Comparison of ENCODE assay signal across 14 mouse cellular contexts in the genomic region with DNA sequence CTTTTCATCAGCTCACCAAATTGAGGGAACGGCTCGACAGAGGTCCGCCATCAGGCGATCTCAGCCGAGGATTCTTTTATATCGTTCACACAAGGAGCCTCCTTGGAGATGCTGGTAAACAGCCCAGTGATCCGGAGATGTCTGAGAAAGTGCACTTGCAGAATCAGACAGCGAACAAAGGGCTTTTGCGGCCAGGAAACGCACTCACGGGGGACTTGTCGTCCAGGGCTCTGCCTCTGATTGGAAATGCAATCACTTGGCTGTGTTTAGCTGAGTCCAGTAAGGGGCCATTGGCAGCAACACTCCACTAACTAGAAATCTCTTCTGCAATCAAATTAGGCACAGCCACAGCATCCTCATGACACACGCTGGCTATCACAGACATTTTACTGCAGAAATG.
DNase-seq lines count a peak whose midpoint lies in the region; ATAC-seq and TF ChIP-seq lines count a peak whose summit lies in the region.
"Had no signal": no experiment of that assay in that cellular context is flagged by ENCODE, and none has a peak within 500 bp of the region (broad histone marks: within the 10 kb centered on the region; RNA-seq: fewer than 3 reads in every experiment).

No protein-coding gene starts in this region.

- H3K27me3 ChIP-seq in forebrain, embryonic 12.5 days, result 0 out of 2 replicates have a peak, but pooled peaks cover 11% of the 10 kb centered on the region
- peaks cover 4% of the 10 kb centered on the region for H3K27me3 ChIP-seq in forebrain, embryonic 10.5 days (ENCODE audit: poor library complexity, severe bottlenecking)
- no peaks in the 10 kb centered on the region for H3K27me3 ChIP-seq in forebrain, embryonic 16.5 days (replicated peaks; ENCODE audit: control insufficient read depth, insufficient read depth, low read length)
- H3K27me3 ChIP-seq in midbrain, embryonic 14.5 days (ENCODE audit: control insufficient read depth, insufficient read depth, low read length), result no peaks in the 10 kb centered on the region
- H3K27me3 ChIP-seq in lung, postnatal 0 days (replicated peaks; ENCODE audit: insufficient read depth, low read length), result no peaks in the 10 kb centered on the region

- peaks cover 16% of the 10 kb centered on the region for H3K4me1 ChIP-seq in forebrain, embryonic 12.5 days
- peaks cover 19% of the 10 kb centered on the region for H3K4me1 ChIP-seq in forebrain, embryonic 10.5 days
- H3K4me1 ChIP-seq in forebrain, embryonic 16.5 days (replicated peaks; ENCODE audit: control insufficient read depth, insufficient read depth, low read length), result peaks cover 15% of the 10 kb centered on the region
- peaks cover 19% of the 10 kb centered on the region; the same call in 1 of the 2 replicates for H3K4me1 ChIP-seq in midbrain, embryonic 14.5 days (ENCODE audit: control insufficient read depth, insufficient read depth, low read length)
- H3K4me1 ChIP-seq in lung, postnatal 0 days (ENCODE audit: insufficient read depth, low read depth, low read length), result no peaks in the 10 kb centered on the region
- H3K4me1 ChIP-seq: kidney, embryonic 15.5 days had no signal

- H3K4me2 ChIP-seq in forebrain, embryonic 12.5 days, result 0 out of 2 replicates have a peak overlapping the region, but pooled peaks have one; percentile 15
- H3K4me2 ChIP-seq in forebrain, embryonic 16.5 days (ENCODE audit: low read length), result peak overlapping the region; percentile 36
- peak overlapping the region; percentile 33 for H3K4me2 ChIP-seq in midbrain, embryonic 14.5 days (ENCODE audit: low read length)
- H3K4me2 ChIP-seq in lung, postnatal 0 days (replicated peaks; ENCODE audit: low read depth, low read length), result no peak overlapping the region
- H3K4me2 ChIP-seq: kidney, embryonic 15.5 days had no signal

- TF ChIP-seq CTCF in lung, postnatal 0 days (IDR thresholded peaks at IDR 0.05), result no peak

- no peaks in the 10 kb centered on the region for H3K36me3 ChIP-seq in forebrain, embryonic 12.5 days (replicated peaks)
- no peaks in the 10 kb centered on the region for H3K36me3 ChIP-seq in forebrain, embryonic 10.5 days (replicated peaks)
- no peaks in the 10 kb centered on the region for H3K36me3 ChIP-seq in forebrain, embryonic 16.5 days (ENCODE audit: control insufficient read depth, insufficient read depth)
- H3K36me3 ChIP-seq in midbrain, embryonic 14.5 days (ENCODE audit: control insufficient read depth, insufficient read depth, low read length), result no peaks in the 10 kb centered on the region
- H3K36me3 ChIP-seq in lung, postnatal 0 days (ENCODE audit: insufficient read depth, low read length), result no peaks in the 10 kb centered on the region
- H3K36me3 ChIP-seq: G1E; kidney, embryonic 15.5 days had no signal

- no peak for TF ChIP-seq EP300 in lung, postnatal 0 days (IDR thresholded peaks at IDR 0.05)

- H3K4me3 ChIP-seq in forebrain, embryonic 12.5 days (replicated peaks), result no peak overlapping the region
- H3K4me3 ChIP-seq in forebrain, embryonic 10.5 days, result no peak overlapping the region
- peak overlapping the region; percentile 15; the same call in 1 of the 2 replicates for H3K4me3 ChIP-seq in forebrain, embryonic 16.5 days (replicated peaks; ENCODE audit: low read length)
- H3K4me3 ChIP-seq in midbrain, embryonic 14.5 days (replicated peaks; ENCODE audit: low read depth, low read length), result no peak overlapping the region
- no peak overlapping the region for H3K4me3 ChIP-seq in lung, postnatal 0 days (ENCODE audit: low read depth, low read length)
- H3K4me3 ChIP-seq: kidney, embryonic 15.5 days had no signal

- WGBS in forebrain, embryonic 12.5 days, result 35% methylated on average over 13 of the region's 13 CpGs
- 71% methylated on average over 13 of the region's 13 CpGs for WGBS in forebrain, embryonic 10.5 days
- 12% methylated on average over 13 of the region's 13 CpGs for WGBS in forebrain, embryonic 16.5 days
- WGBS in midbrain, embryonic 14.5 days, result 26% methylated on average over 13 of the region's 13 CpGs
- WGBS in lung, postnatal 0 days, result 64% methylated on average over 13 of the region's 13 CpGs

- DNase-seq in forebrain, embryonic 10.5 days (ENCODE audit: extremely low spot score, low spot score), result no peak
- peak; percentile 34 for DNase-seq in brain, adult 2 months (ENCODE audit: low read depth, low spot score)
- peak; percentile 71 for DNase-seq in midbrain, embryonic 14.5 days
- no peak for DNase-seq in kidney, postnatal 14 days
- no peak for DNase-seq in lung, postnatal 0 days (ENCODE audit: low spot score)
- DNase-seq: B cell, adult 2 months; heart, adult 18-20 months; right cerebral cortex, postnatal 25 days; thymus, postnatal 36 days had no signal

- no peak overlapping the region; the same call in 1 of the 2 replicates for H3K27ac ChIP-seq in forebrain, embryonic 12.5 days
- H3K27ac ChIP-seq in forebrain, embryonic 10.5 days, result no peak overlapping the region
- H3K27ac ChIP-seq in forebrain, embryonic 16.5 days (ENCODE audit: low read length), result no peak overlapping the region
- peak overlapping the region; percentile 62 for H3K27ac ChIP-seq in midbrain, embryonic 14.5 days (replicated peaks; ENCODE audit: low read depth, low read length)
- H3K27ac ChIP-seq in lung, postnatal 0 days (ENCODE audit: low read length), result no peak overlapping the region
- H3K27ac ChIP-seq: kidney, embryonic 15.5 days had no signal

- ATAC-seq in forebrain, embryonic 12.5 days (ENCODE audit: low FRiP score), result no peak
- ATAC-seq in forebrain, embryonic 16.5 days, result peak; percentile 28; the same call in 1 of the 2 replicates
- ATAC-seq in midbrain, embryonic 14.5 days (ENCODE audit: low FRiP score, low TSS enrichment), result no peak
- no peak for ATAC-seq in activated CD4-positive, CD25-positive, alpha-beta regulatory T cell, adult 4 months
- ATAC-seq in lung, postnatal 0 days, result no peak

- no peak overlapping the region for H3K9ac ChIP-seq in forebrain, embryonic 12.5 days
- H3K9ac ChIP-seq in forebrain, embryonic 16.5 days (replicated peaks; ENCODE audit: low read depth, low read length), result peak overlapping the region; percentile 37; the same call in 1 of the 2 replicates
- no peak overlapping the region; the same call in 1 of the 2 replicates for H3K9ac ChIP-seq in midbrain, embryonic 14.5 days (replicated peaks; ENCODE audit: low read length)
- no peak overlapping the region for H3K9ac ChIP-seq in lung, postnatal 0 days (replicated peaks; ENCODE audit: low read depth)
- H3K9ac ChIP-seq: kidney, embryonic 15.5 days had no signal

- no peaks in the 10 kb centered on the region for H3K9me3 ChIP-seq in forebrain, embryonic 12.5 days
- no peaks in the 10 kb centered on the region for H3K9me3 ChIP-seq in forebrain, embryonic 10.5 days
- no peaks in the 10 kb centered on the region for H3K9me3 ChIP-seq in forebrain, embryonic 16.5 days (ENCODE audit: control insufficient read depth, low read length)
- no peaks in the 10 kb centered on the region for H3K9me3 ChIP-seq in midbrain, embryonic 14.5 days (ENCODE audit: control insufficient read depth, low read length)
- no peaks in the 10 kb centered on the region for H3K9me3 ChIP-seq in lung, postnatal 0 days (ENCODE audit: low read length)
- H3K9me3 ChIP-seq: kidney, embryonic 15.5 days had no signal

Comparison
In these comparisons a context has a peak if more than half of its experiments do, and no peak if none do; other contexts are left out.
1. DNase-seq: peak in brain, adult 2 months (single experiment) and midbrain, embryonic 14.5 days (single experiment); none in forebrain, embryonic 10.5 days (single experiment), kidney, postnatal 14 days (single experiment) and lung, postnatal 0 days (single experiment).